ENCODE assay signal across 8 mouse cellular contexts in genomic region chr9:39602536-39603332, GRCm38 (mm10). TPM values are rescaled to one million over a fixed set of nuclear protein-coding genes. Genes with fewer than 3 reads are reported as not detected.
DNase-seq lines count a peak whose midpoint lies in the region; ATAC-seq lines count a peak whose summit lies in the region.

No protein-coding gene starts in this region.

- peak; percentile 59 for ATAC-seq in lung, embryonic 15.5 days (ENCODE audit: borderline replicate concordance, extremely low read depth, low FRiP score, low TSS enrichment)
- ATAC-seq in forebrain, embryonic 16.5 days, result peak; percentile 95
- ATAC-seq in midbrain, embryonic 15.5 days (replicated peaks), result peak; percentile 94
- ATAC-seq in erythroid progenitor cell, adult 5-6 weeks (replicated peaks; ENCODE audit: low FRiP score, poor library complexity, severe bottlenecking), result no peak

- peaks cover 6% of the 10 kb centered on the region for H3K4me1 ChIP-seq in lung, embryonic 15.5 days
- H3K4me1 ChIP-seq in forebrain, embryonic 16.5 days (replicated peaks; ENCODE audit: control insufficient read depth, insufficient read depth, low read length), result peaks cover 10% of the 10 kb centered on the region
- peaks cover 15% of the 10 kb centered on the region; the same call in 1 of the 2 replicates for H3K4me1 ChIP-seq in midbrain, embryonic 15.5 days

- H3K27me3 ChIP-seq in lung, embryonic 15.5 days, result no peaks in the 10 kb centered on the region
- no peaks in the 10 kb centered on the region for H3K27me3 ChIP-seq in forebrain, embryonic 16.5 days (replicated peaks; ENCODE audit: control insufficient read depth, insufficient read depth, low read length)
- no peaks in the 10 kb centered on the region for H3K27me3 ChIP-seq in midbrain, embryonic 15.5 days (replicated peaks)

- no peaks in the 10 kb centered on the region for H3K9me3 ChIP-seq in lung, embryonic 15.5 days
- H3K9me3 ChIP-seq in forebrain, embryonic 16.5 days (ENCODE audit: control insufficient read depth, low read length), result no peaks in the 10 kb centered on the region
- no peaks in the 10 kb centered on the region for H3K9me3 ChIP-seq in midbrain, embryonic 15.5 days

- DNase-seq in lung, postnatal 36 days, result no peak
- DNase-seq in layer of hippocampus, postnatal 14 days (ENCODE audit: low spot score in 2 of 2), result peak; percentile 26 to 49
- DNase-seq in natural killer cell, adult 2 months (ENCODE audit: low spot score in 2 of 2), result no peak
- no peak for DNase-seq in lung, postnatal 10 days

- H3K4me3 ChIP-seq in lung, embryonic 15.5 days, result peak overlapping the region; percentile 41
- peak overlapping the region; percentile 42 for H3K4me3 ChIP-seq in forebrain, embryonic 16.5 days (replicated peaks; ENCODE audit: low read length)
- peak overlapping the region; percentile 50 for H3K4me3 ChIP-seq in midbrain, embryonic 15.5 days

- no peak overlapping the region for H3K27ac ChIP-seq in lung, embryonic 15.5 days
- H3K27ac ChIP-seq in forebrain, embryonic 16.5 days (ENCODE audit: low read length), result peak overlapping the region; percentile 59; the same call in 1 of the 2 replicates
- H3K27ac ChIP-seq in midbrain, embryonic 15.5 days, result peak overlapping the region; percentile 85

- WGBS in lung, embryonic 15.5 days, result 1% methylated on average over 19 of the region's 19 CpGs
- 0% methylated on average over 19 of the region's 19 CpGs for whole genome bisulfite sequencing in forebrain, embryonic 16.5 days
- under 1% methylated on average over 19 of the region's 19 CpGs for WGBS in midbrain, embryonic 15.5 days

- no peaks in the 10 kb centered on the region for H3K36me3 ChIP-seq in lung, embryonic 15.5 days
- no peaks in the 10 kb centered on the region for H3K36me3 ChIP-seq in forebrain, embryonic 16.5 days (ENCODE audit: control insufficient read depth, insufficient read depth)
- no peaks in the 10 kb centered on the region; the same call in 1 of the 2 replicates for H3K36me3 ChIP-seq in midbrain, embryonic 15.5 days (replicated peaks)

- peak overlapping the region; percentile 73 for H3K4me2 ChIP-seq in lung, embryonic 15.5 days
- H3K4me2 ChIP-seq in forebrain, embryonic 16.5 days (ENCODE audit: low read length), result peak overlapping the region; percentile 63
- H3K4me2 ChIP-seq in midbrain, embryonic 15.5 days, result peak overlapping the region; percentile 95

- no peak overlapping the region for H3K9ac ChIP-seq in lung, embryonic 15.5 days
- H3K9ac ChIP-seq in forebrain, embryonic 16.5 days (replicated peaks; ENCODE audit: low read depth, low read length), result peak overlapping the region; percentile 43; the same call in 1 of the 2 replicates
- H3K9ac ChIP-seq in midbrain, embryonic 15.5 days, result peak overlapping the region; percentile 49

RNA-seq across cellular contexts. Expression of gene AW551984, which starts 1.5 kb away (rescaled TPM):
- 8.2 and 10.0 TPM in 2 replicates for polyA plus RNA-seq in lung, embryonic 15.5 days (2015; fragmentation: Nextera tagmentation; extraction: Ambion mirVana)
- polyA plus RNA-seq in forebrain, embryonic 16.5 days (2015; fragmentation: Nextera tagmentation; extraction: Ambion mirVana), result 36.8 and 73.0 TPM in 2 replicates
- 10 to 100 TPM; 13.2 to 13.8 TPM for total RNA-seq in layer of hippocampus, postnatal 14 days (2021)
- polyA plus RNA-seq in midbrain, embryonic 15.5 days (2015; fragmentation: Nextera tagmentation; extraction: Ambion mirVana), result 172 and 184 TPM in 2 replicates
- not detected in 2 replicates for total RNA-seq in erythroid progenitor cell, adult 5-6 weeks (2015; ENCODE audit: low replicate concordance)
- not detected in 2 replicates for total RNA-seq in erythroid progenitor cell, adult 5-6 weeks (2017; ENCODE audit: low replicate concordance)

RNA-seq across cellular contexts. Expression of gene Olfr148, which starts 7.7 kb away (rescaled TPM):
- not detected in 2 replicates for polyA plus RNA-seq in lung, embryonic 15.5 days (2015; fragmentation: Nextera tagmentation; extraction: Ambion mirVana)
- not detected in 2 replicates for polyA plus RNA-seq in forebrain, embryonic 16.5 days (2015; fragmentation: Nextera tagmentation; extraction: Ambion mirVana)
- total RNA-seq in layer of hippocampus, postnatal 14 days (2021), result not detected
- not detected in 2 replicates for polyA plus RNA-seq in midbrain, embryonic 15.5 days (2015; fragmentation: Nextera tagmentation; extraction: Ambion mirVana)
- not detected in 2 replicates for total RNA-seq in erythroid progenitor cell, adult 5-6 weeks (2015; ENCODE audit: low replicate concordance)
- total RNA-seq in erythroid progenitor cell, adult 5-6 weeks (2017; ENCODE audit: low replicate concordance), result not detected in 2 replicates

RNA-seq across cellular contexts. Expression of gene Olfr960, which starts 18.4 kb away (rescaled TPM):
- polyA plus RNA-seq in lung, embryonic 15.5 days (2015; fragmentation: Nextera tagmentation; extraction: Ambion mirVana), result not detected in 2 replicates
- polyA plus RNA-seq in forebrain, embryonic 16.5 days (2015; fragmentation: Nextera tagmentation; extraction: Ambion mirVana), result not detected in 2 replicates
- not detected for total RNA-seq in layer of hippocampus, postnatal 14 days (2021)
- polyA plus RNA-seq in midbrain, embryonic 15.5 days (2015; fragmentation: Nextera tagmentation; extraction: Ambion mirVana), result not detected in 2 replicates
- total RNA-seq in erythroid progenitor cell, adult 5-6 weeks (2015; ENCODE audit: low replicate concordance), result not detected in 2 replicates
- not detected in 2 replicates for total RNA-seq in erythroid progenitor cell, adult 5-6 weeks (2017; ENCODE audit: low replicate concordance)

RNA-seq across cellular contexts. Expression of gene Olfr959, which starts 27.4 kb away (rescaled TPM):
- polyA plus RNA-seq in lung, embryonic 15.5 days (2015; fragmentation: Nextera tagmentation; extraction: Ambion mirVana), result not detected in 2 replicates
- polyA plus RNA-seq in forebrain, embryonic 16.5 days (2015; fragmentation: Nextera tagmentation; extraction: Ambion mirVana), result not detected in 2 replicates
- total RNA-seq in layer of hippocampus, postnatal 14 days (2021), result not detected
- not detected in 2 replicates for polyA plus RNA-seq in midbrain, embryonic 15.5 days (2015; fragmentation: Nextera tagmentation; extraction: Ambion mirVana)
- total RNA-seq in erythroid progenitor cell, adult 5-6 weeks (2015; ENCODE audit: low replicate concordance), result not detected in 2 replicates
- total RNA-seq in erythroid progenitor cell, adult 5-6 weeks (2017; ENCODE audit: low replicate concordance), result not detected in 2 replicates

RNA-seq across cellular contexts. Expression of gene Olfr961, which starts 42.2 kb away (rescaled TPM):
- not detected in 2 replicates for polyA plus RNA-seq in lung, embryonic 15.5 days (2015; fragmentation: Nextera tagmentation; extraction: Ambion mirVana)
- polyA plus RNA-seq in forebrain, embryonic 16.5 days (2015; fragmentation: Nextera tagmentation; extraction: Ambion mirVana), result not detected in 2 replicates
- total RNA-seq in layer of hippocampus, postnatal 14 days (2021), result not detected
- not detected in 2 replicates for polyA plus RNA-seq in midbrain, embryonic 15.5 days (2015; fragmentation: Nextera tagmentation; extraction: Ambion mirVana)
- total RNA-seq in erythroid progenitor cell, adult 5-6 weeks (2015; ENCODE audit: low replicate concordance), result not detected in 2 replicates
- not detected in 2 replicates for total RNA-seq in erythroid progenitor cell, adult 5-6 weeks (2017; ENCODE audit: low replicate concordance)

Comparison
In these comparisons a context has a peak if more than half of its experiments do, and no peak if none do; other contexts are left out.
1. DNase-seq: peak in layer of hippocampus, postnatal 14 days (2 of 2); none in lung, postnatal 36 days (single experiment), natural killer cell, adult 2 months (0 of 2) and lung, postnatal 10 days (single experiment).
2. Peak in every context shown above with its lines, with median percentiles within 50 percentile points of each other: H3K4me2 ChIP-seq and H3K4me3 ChIP-seq.